Mouse (Mus musculus): Measurements from ENCODE around the gene Mpst. TPM values are rescaled to one million over a fixed set of nuclear protein-coding genes. Genes with fewer than 3 reads are reported as not detected.

The Mpst gene
- polyA plus RNA-seq, 1 experiment from 2014 or later: 2.3 TPM

DNA sequence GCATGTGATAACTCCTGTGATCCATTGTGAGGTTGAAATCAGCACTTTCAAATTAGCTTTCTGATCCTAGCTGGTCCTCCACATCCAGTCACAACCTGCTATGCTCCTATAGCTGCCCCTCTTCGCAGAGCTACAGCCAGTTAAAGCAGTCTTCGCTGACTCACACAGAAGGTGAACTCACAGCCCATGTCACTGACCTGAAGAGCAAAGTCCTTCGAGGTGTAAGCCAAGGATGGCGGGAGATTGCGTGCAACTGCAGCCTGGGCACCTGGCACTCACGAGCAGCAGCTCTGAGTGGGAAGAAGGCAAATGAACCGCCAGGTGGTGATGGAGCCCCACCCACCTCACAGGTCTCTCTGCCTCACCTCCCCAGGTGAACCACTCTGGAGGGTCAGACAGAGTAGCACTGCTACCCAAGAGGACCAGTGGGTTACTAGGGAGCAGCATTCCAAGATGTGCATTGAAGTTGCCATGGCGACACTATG is 10.7 kb upstream of the Mpst start, which contains the start of gene Tex33:
Gene Tex33 (minus strand): TSS at position 435 of the 485 bp plus-strand sequence.
- DNase-seq (ENCODE audit: low spot score) (no peak), ATAC-seq (ENCODE audit: insufficient number of reproducible peaks, low FRiP score, low TSS enrichment, low read depth) (no peak)
- H3K4me3 ChIP-seq (ENCODE audit: low read depth, low read length): no peak within 1 kb of the TSS
- H3K9me3 ChIP-seq (ENCODE audit: control insufficient read depth, low read length): no peaks in the 10 kb centered on the region
- WGBS: 82% methylated on average over 8 of the region's 8 CpGs
- no peak within 1 kb of the TSS for H3K9ac ChIP-seq (ENCODE audit: low read length)
- H3K36me3 ChIP-seq (ENCODE audit: control insufficient read depth, insufficient read depth, low read length): no peaks in the 10 kb centered on the region
- H3K4me2 ChIP-seq (ENCODE audit: low read depth, severe bottlenecking): no peak within 1 kb of the TSS
- no peaks in the 10 kb centered on the region for H3K4me1 ChIP-seq (ENCODE audit: control insufficient read depth, insufficient read depth, low read length)
- H3K27ac ChIP-seq (replicated peaks; ENCODE audit: low read depth, low read length): no peak within 1 kb of the TSS
- no peaks in the 10 kb centered on the region for H3K27me3 ChIP-seq (ENCODE audit: control insufficient read depth, insufficient read depth, low read length)

GRCm38 (mm10) chr15:78401345-78401744 is 4.9 kb upstream of the Mpst start:
- H3K27ac ChIP-seq (replicated peaks; ENCODE audit: low read depth, low read length): no peak overlapping the region
- no peak overlapping the region for H3K4me3 ChIP-seq (ENCODE audit: low read depth, low read length)
- DNase-seq (ENCODE audit: low spot score): no peak
- H3K4me2 ChIP-seq (ENCODE audit: low read depth, severe bottlenecking): no peak overlapping the region
- H3K27me3 ChIP-seq (ENCODE audit: control insufficient read depth, insufficient read depth, low read length): no peaks in the 10 kb centered on the region
- no peaks in the 10 kb centered on the region for H3K9me3 ChIP-seq (ENCODE audit: control insufficient read depth, low read length)
- no peaks in the 10 kb centered on the region for H3K36me3 ChIP-seq (ENCODE audit: control insufficient read depth, insufficient read depth, low read length)
- no peak overlapping the region for H3K9ac ChIP-seq (ENCODE audit: low read length)
- 80% methylated on average over 6 of the region's 6 CpGs for WGBS
- ATAC-seq (ENCODE audit: insufficient number of reproducible peaks, low FRiP score, low TSS enrichment, low read depth): no peak
- H3K4me1 ChIP-seq (ENCODE audit: control insufficient read depth, insufficient read depth, low read length): peaks cover 8% of the 10 kb centered on the region

DNA sequence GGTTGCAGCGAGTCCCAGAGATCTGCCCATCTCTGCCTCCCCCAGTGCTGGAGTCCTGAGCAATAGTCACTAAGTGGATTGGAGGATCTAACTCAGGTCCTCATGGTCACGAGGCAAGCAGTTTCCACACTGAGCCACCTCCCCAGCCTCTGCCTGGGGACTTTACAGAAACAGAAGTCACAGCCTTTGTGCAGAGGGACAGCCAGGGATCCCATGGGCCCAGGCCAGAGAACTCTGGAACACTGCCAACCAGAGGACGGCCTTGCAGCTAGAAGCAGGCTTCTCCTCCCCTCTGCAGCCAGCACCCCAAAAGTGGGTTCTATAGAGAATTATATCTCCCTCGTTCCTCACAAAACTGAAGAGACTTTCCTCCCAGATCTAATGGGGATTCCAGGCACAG is 4.3 kb upstream of the Mpst start:
- H3K9me3 ChIP-seq (ENCODE audit: control insufficient read depth, low read length): no peaks in the 10 kb centered on the region
- DNase-seq (ENCODE audit: low spot score): no peak
- no peak overlapping the region for H3K4me2 ChIP-seq (ENCODE audit: low read depth, severe bottlenecking)
- no peaks in the 10 kb centered on the region for H3K36me3 ChIP-seq (ENCODE audit: control insufficient read depth, insufficient read depth, low read length)
- H3K4me1 ChIP-seq (ENCODE audit: control insufficient read depth, insufficient read depth, low read length): peaks cover 8% of the 10 kb centered on the region
- no peaks in the 10 kb centered on the region for H3K27me3 ChIP-seq (ENCODE audit: control insufficient read depth, insufficient read depth, low read length)
- H3K27ac ChIP-seq (replicated peaks; ENCODE audit: low read depth, low read length): no peak overlapping the region
- ATAC-seq (ENCODE audit: insufficient number of reproducible peaks, low FRiP score, low TSS enrichment, low read depth): no peak
- no peak overlapping the region for H3K4me3 ChIP-seq (ENCODE audit: low read depth, low read length)
- WGBS: 79% methylated on average over 4 of the region's 4 CpGs
- no peak overlapping the region for H3K9ac ChIP-seq (ENCODE audit: low read length)

DNA sequence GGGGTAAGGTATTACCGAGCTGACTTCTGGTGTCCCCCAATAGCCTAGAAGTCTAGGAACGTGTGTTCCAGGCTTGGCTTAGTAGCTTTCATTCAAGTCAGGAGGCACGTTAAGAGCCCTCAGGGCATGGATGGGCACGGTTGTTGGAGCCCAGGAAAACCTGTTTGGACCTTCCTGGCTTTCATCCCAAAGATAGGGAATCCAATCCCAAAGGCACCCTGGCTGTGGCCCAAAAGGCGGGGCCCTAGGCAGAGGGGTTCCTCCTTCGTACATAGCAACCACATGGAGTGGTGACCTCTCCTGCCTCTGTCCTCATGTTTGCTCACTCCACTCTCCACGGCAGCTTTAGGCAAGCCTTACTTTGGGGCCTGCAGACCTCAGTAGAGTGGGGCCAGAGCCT is 3.8 kb upstream of the Mpst start:
- ATAC-seq (ENCODE audit: insufficient number of reproducible peaks, low FRiP score, low TSS enrichment, low read depth) (no peak), DNase-seq (ENCODE audit: low spot score) (no peak)
- 85% methylated on average over 7 of the region's 7 CpGs for WGBS

DNA sequence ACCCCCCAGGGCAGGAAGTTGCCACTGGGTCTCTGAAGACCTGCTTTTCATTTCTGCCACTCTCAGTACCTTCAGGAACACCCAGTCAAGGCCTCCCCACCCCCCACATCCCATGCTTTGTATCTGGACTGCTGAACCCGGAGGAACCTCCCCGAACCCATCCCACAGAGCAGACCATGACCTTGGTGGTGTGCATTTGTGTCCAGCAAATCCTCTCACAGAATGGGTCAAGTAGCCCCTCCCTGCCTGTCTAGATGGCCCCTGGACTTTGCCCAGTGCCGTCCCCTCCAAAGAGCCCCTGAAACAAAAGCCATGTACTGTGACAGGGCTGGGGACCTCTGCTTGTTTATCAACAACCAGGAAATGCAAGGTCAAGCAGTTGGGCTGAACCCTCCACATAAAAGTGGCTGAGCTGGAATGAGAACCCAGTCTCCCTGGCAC is 2.9 kb upstream of the Mpst start:
- WGBS: 72% methylated on average over 3 of the region's 3 CpGs
- Histone ChIP-seq H3K9ac (ENCODE audit: low read length) (no peak overlapping the region), H3K27me3 (ENCODE audit: control insufficient read depth, insufficient read depth, low read length) (no peaks in the 10 kb centered on the region), H3K9me3 (ENCODE audit: control insufficient read depth, low read length) (no peaks in the 10 kb centered on the region), H3K4me3 (ENCODE audit: low read depth, low read length) (no peak overlapping the region), H3K4me2 (ENCODE audit: low read depth, severe bottlenecking) (no peak overlapping the region), H3K4me1 (ENCODE audit: control insufficient read depth, insufficient read depth, low read length) (peaks cover 13% of the 10 kb centered on the region), H3K27ac (replicated peaks; ENCODE audit: low read depth, low read length) (no peak overlapping the region), H3K36me3 (ENCODE audit: control insufficient read depth, insufficient read depth, low read length) (no peaks in the 10 kb centered on the region)
- DNase-seq (ENCODE audit: low spot score) (no peak), ATAC-seq (ENCODE audit: insufficient number of reproducible peaks, low FRiP score, low TSS enrichment, low read depth) (no peak)

More for the DNA sequence above, 3.8 kb upstream of the Mpst start:
- no peaks in the 10 kb centered on the region for H3K36me3 ChIP-seq (ENCODE audit: control insufficient read depth, insufficient read depth, low read length)
- no peak overlapping the region for H3K27ac ChIP-seq (replicated peaks; ENCODE audit: low read depth, low read length)
- H3K4me1 ChIP-seq (ENCODE audit: control insufficient read depth, insufficient read depth, low read length): peaks cover 13% of the 10 kb centered on the region
- no peak overlapping the region for H3K4me3 ChIP-seq (ENCODE audit: low read depth, low read length)
- H3K9me3 ChIP-seq (ENCODE audit: control insufficient read depth, low read length): no peaks in the 10 kb centered on the region
- H3K4me2 ChIP-seq (ENCODE audit: low read depth, severe bottlenecking): no peak overlapping the region
- H3K27me3 ChIP-seq (ENCODE audit: control insufficient read depth, insufficient read depth, low read length): no peaks in the 10 kb centered on the region
- no peak overlapping the region for H3K9ac ChIP-seq (ENCODE audit: low read length)

DNA sequence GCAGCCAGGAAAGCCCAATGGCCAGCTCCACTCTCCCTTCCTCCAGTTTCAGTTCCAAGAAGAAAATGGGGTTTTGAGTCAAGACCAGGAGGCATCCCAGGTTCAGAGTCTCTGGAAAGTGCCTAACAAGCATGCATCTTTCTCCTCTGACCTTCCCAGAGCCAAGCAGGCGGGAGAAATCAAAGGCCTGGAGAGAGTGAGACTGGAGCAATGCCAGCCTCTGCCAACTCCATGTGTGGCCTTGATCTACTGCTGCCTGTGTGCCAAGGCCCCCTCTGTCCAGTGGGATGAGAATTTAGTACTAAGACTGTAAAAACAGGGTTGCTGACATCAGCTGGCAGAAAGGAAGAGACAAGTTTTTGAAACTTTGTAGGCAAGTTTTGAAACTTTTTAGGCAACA is 2.3 kb upstream of the Mpst start:
- H3K27ac ChIP-seq (replicated peaks; ENCODE audit: low read depth, low read length): no peak overlapping the region
- 60% methylated on average over 1 of the region's 1 CpGs for WGBS
- no peak overlapping the region for H3K4me3 ChIP-seq (ENCODE audit: low read depth, low read length)
- DNase-seq (ENCODE audit: low spot score) (no peak), ATAC-seq (ENCODE audit: insufficient number of reproducible peaks, low FRiP score, low TSS enrichment, low read depth) (no peak)
- H3K36me3 ChIP-seq (ENCODE audit: control insufficient read depth, insufficient read depth, low read length): no peaks in the 10 kb centered on the region
- no peak overlapping the region for H3K4me2 ChIP-seq (ENCODE audit: low read depth, severe bottlenecking)
- no peaks in the 10 kb centered on the region for H3K9me3 ChIP-seq (ENCODE audit: control insufficient read depth, low read length)
- H3K9ac ChIP-seq (ENCODE audit: low read length): no peak overlapping the region
- peaks cover 13% of the 10 kb centered on the region for H3K4me1 ChIP-seq (ENCODE audit: control insufficient read depth, insufficient read depth, low read length)
- H3K27me3 ChIP-seq (ENCODE audit: control insufficient read depth, insufficient read depth, low read length): peaks cover 3% of the 10 kb centered on the region

GRCm38 (mm10) chr15:78405098-78405497 is 1.1 kb upstream of the Mpst start:
- H3K9ac ChIP-seq (ENCODE audit: low read length): no peak overlapping the region; the same call in 1 of the 2 replicates
- H3K27me3 ChIP-seq (ENCODE audit: control insufficient read depth, insufficient read depth, low read length): peaks cover 15% of the 10 kb centered on the region
- no peak for DNase-seq (ENCODE audit: low spot score)
- peaks cover 18% of the 10 kb centered on the region for H3K4me1 ChIP-seq (ENCODE audit: control insufficient read depth, insufficient read depth, low read length)
- H3K27ac ChIP-seq (replicated peaks; ENCODE audit: low read depth, low read length): no peak overlapping the region
- no peaks in the 10 kb centered on the region for H3K36me3 ChIP-seq (ENCODE audit: control insufficient read depth, insufficient read depth, low read length)
- no peak for ATAC-seq (ENCODE audit: insufficient number of reproducible peaks, low FRiP score, low TSS enrichment, low read depth)
- peak overlapping the region; percentile 56; the same call in 1 of the 2 replicates for H3K4me3 ChIP-seq (ENCODE audit: low read depth, low read length)
- 57% methylated on average over 11 of the region's 11 CpGs for WGBS
- peak overlapping the region; percentile 93 for H3K4me2 ChIP-seq (ENCODE audit: low read depth, severe bottlenecking)
- H3K9me3 ChIP-seq (ENCODE audit: control insufficient read depth, low read length): no peaks in the 10 kb centered on the region

DNA sequence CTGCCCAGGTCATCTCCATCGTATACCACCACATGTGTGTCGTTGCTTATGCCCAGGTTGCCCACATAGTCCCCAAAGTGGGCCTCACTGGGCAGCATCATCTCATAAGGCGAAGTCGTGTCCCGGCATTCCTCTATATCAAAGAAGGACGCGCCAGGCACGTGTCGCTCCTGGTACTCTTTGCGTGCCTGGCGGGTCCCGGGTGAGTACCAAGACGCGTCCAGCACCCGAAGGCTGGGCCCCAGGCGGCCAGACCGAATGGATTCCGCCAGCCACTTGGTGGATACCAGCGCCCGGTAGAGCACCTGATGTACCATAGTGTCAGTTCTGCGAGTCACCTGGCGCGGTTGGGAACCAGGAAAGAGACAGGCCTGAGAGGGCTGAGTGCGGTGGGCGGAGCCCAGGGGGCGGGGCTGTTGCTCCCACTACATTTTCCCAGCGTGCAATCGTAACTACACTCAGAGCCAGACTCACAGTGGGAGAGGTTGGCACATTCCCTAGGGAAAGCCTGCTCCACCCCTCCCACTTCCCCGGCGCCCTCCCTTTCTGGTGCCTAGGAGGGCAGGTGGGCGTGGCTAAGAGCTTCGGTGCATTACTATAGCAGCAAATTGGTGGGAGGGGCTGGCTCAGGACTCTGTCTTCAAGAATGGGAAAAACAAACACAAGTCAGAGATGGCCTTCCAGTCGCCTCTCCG is 552 bp upstream of the Mpst start, which contains the start of gene Tst:
Gene Tst (minus strand): TSS at position 391 of the 695 bp plus-strand sequence.
- peak within 1 kb of the TSS; percentile 75 for H3K27ac ChIP-seq (replicated peaks; ENCODE audit: low read depth, low read length)
- peak within 1 kb of the TSS; percentile 93 for H3K4me2 ChIP-seq (ENCODE audit: low read depth, severe bottlenecking)
- H3K4me1 ChIP-seq (ENCODE audit: control insufficient read depth, insufficient read depth, low read length): peaks cover 18% of the 10 kb centered on the region
- DNase-seq (ENCODE audit: low spot score) (peak; percentile 79), ATAC-seq (ENCODE audit: insufficient number of reproducible peaks, low FRiP score, low TSS enrichment, low read depth) (peak; percentile 56; the same call in 1 of the 2 replicates)
- H3K36me3 ChIP-seq (ENCODE audit: control insufficient read depth, insufficient read depth, low read length): no peaks in the 10 kb centered on the region
- WGBS: 2% methylated on average over 34 of the region's 34 CpGs
- peak within 1 kb of the TSS; percentile 56 for H3K4me3 ChIP-seq (ENCODE audit: low read depth, low read length)
- H3K27me3 ChIP-seq (ENCODE audit: control insufficient read depth, insufficient read depth, low read length): peaks cover 21% of the 10 kb centered on the region
- H3K9me3 ChIP-seq (ENCODE audit: control insufficient read depth, low read length): no peaks in the 10 kb centered on the region
- peak within 1 kb of the TSS; percentile 78 for H3K9ac ChIP-seq (ENCODE audit: low read length)

Measured in limb, embryonic 11.5 days (tissue).